Comparison of ENCODE assay signal across 24 mouse cellular contexts in the genomic region with DNA sequence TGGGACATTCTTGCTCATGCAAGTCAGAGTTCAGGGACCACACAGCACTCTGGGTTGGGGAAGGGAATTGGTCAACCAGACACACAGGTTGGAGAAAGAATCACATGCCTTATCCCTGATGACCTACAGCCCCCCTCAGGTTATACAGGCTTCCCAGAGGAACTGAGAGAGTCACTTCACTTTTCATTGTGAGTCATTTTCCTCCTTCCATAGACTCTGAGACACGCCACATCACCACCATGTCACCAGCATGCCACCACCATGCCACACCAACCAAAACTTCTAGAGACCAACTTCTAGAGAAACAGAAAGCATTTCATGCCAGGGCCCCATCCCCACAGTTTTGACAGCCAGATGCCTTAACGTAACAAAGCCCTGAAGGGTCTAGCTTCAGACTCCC. TPM values are rescaled to one million over a fixed set of nuclear protein-coding genes. Genes with fewer than 3 reads are reported as not detected.
DNase-seq lines count a peak whose midpoint lies in the region; ATAC-seq and TF ChIP-seq lines count a peak whose summit lies in the region.
"Had no signal": no experiment of that assay in that cellular context is flagged by ENCODE, and none has a peak within 500 bp of the region (broad histone marks: within the 10 kb centered on the region; RNA-seq: fewer than 3 reads in every experiment).

No protein-coding gene starts in this region.

- peaks cover 20% of the 10 kb centered on the region for H3K4me1 ChIP-seq in kidney, embryonic 14.5 days (ENCODE audit: control insufficient read depth, insufficient read depth, low read length)
- H3K4me1 ChIP-seq in spleen, adult 2 months (ENCODE audit: control insufficient read depth, insufficient read depth, insufficient read length): peaks cover 16% of the 10 kb centered on the region
- H3K4me1 ChIP-seq in liver, postnatal 0 days (ENCODE audit: insufficient read depth): peaks cover 34% of the 10 kb centered on the region

- H3K9ac ChIP-seq in kidney, embryonic 14.5 days (ENCODE audit: low read depth, low read length): no peak overlapping the region
- no peak overlapping the region for H3K9ac ChIP-seq in liver, postnatal 0 days (replicated peaks)
- H3K9ac ChIP-seq: embryonic facial prominence, embryonic 15.5 days; hindbrain, embryonic 12.5 days had no signal

- no peak for DNase-seq in kidney, postnatal 4 days
- no peak for DNase-seq in spleen, adult 2 months (ENCODE audit: low read depth in 1 of 2, low spot score in 2 of 2)
- no peak for DNase-seq in spleen, postnatal 14 days (ENCODE audit: low spot score in 2 of 2)
- DNase-seq in induced T-regulatory cell, adult 2 months (ENCODE audit: low read depth): peak; percentile 16
- no peak for DNase-seq in liver, postnatal 0 days
- DNase-seq in testis, postnatal 10 days (ENCODE audit: low spot score): no peak
- DNase-seq in right cerebral cortex, adult 18-20 months: no peak
- DNase-seq: adrenal gland, postnatal 25 days; cerebellum, adult 9-11 months; gastrocnemius, postnatal 14 days; kidney, adult 8-10 months; lung, postnatal 10 days had no signal

- peak overlapping the region; percentile 65; the same call in 1 of the 2 replicates for H3K27ac ChIP-seq in kidney, embryonic 14.5 days (ENCODE audit: low read depth, low read length)
- H3K27ac ChIP-seq in spleen, adult 2 months (ENCODE audit: insufficient read depth, low read length): peak overlapping the region; percentile 86; the same call in 1 of the 2 replicates
- peak overlapping the region; percentile 44; the same call in 1 of the 2 replicates for H3K27ac ChIP-seq in liver, postnatal 0 days (ENCODE audit: low read depth)
- H3K27ac ChIP-seq: embryonic facial prominence, embryonic 15.5 days; heart, adult 2 months; hindbrain, embryonic 12.5 days; layer of hippocampus, adult 2 months had no signal

- H3K9me3 ChIP-seq in kidney, embryonic 14.5 days (ENCODE audit: control insufficient read depth, low read length): no peaks in the 10 kb centered on the region
- H3K9me3 ChIP-seq in liver, postnatal 0 days (ENCODE audit: low read length): no peaks in the 10 kb centered on the region
- H3K9me3 ChIP-seq: embryonic facial prominence, embryonic 15.5 days; hindbrain, embryonic 12.5 days had no signal

- TF ChIP-seq POLR2A in spleen, adult 2 months (IDR thresholded peaks at IDR 0.05; ENCODE audit: low read depth, low read length): no peak

- no peak for TF ChIP-seq CTCF in spleen, adult 2 months (IDR thresholded peaks at IDR 0.05; ENCODE audit: extremely low read depth, insufficient read depth, insufficient read length, insufficient replicate concordance)
- TF ChIP-seq CTCF in liver, postnatal 0 days (IDR thresholded peaks at IDR 0.05; ENCODE audit: low read depth): no peak

- peaks cover 10% of the 10 kb centered on the region; the same call in 1 of the 2 replicates for H3K27me3 ChIP-seq in kidney, embryonic 14.5 days (ENCODE audit: control insufficient read depth, insufficient read depth, low read length)
- H3K27me3 ChIP-seq in spleen, adult 2 months (ENCODE audit: control insufficient read depth, insufficient read depth, low read length): no peaks in the 10 kb centered on the region
- no peaks in the 10 kb centered on the region for H3K27me3 ChIP-seq in liver, postnatal 0 days (ENCODE audit: insufficient read depth, low read length)

- H3K36me3 ChIP-seq in kidney, embryonic 14.5 days (ENCODE audit: control insufficient read depth, insufficient read depth, low read length): no peaks in the 10 kb centered on the region
- peaks cover 14% of the 10 kb centered on the region for H3K36me3 ChIP-seq in spleen, adult 2 months (ENCODE audit: control insufficient read depth, insufficient read depth, low read length)
- no peaks in the 10 kb centered on the region for H3K36me3 ChIP-seq in liver, postnatal 0 days (replicated peaks; ENCODE audit: insufficient read depth, low read length)
- H3K36me3 ChIP-seq: embryonic facial prominence, embryonic 15.5 days; hindbrain, embryonic 12.5 days had no signal

- WGBS in kidney, embryonic 14.5 days: 94% methylated on average over 2 of the region's 2 CpGs
- WGBS in spleen, adult 2 months: 51% methylated on average over 2 of the region's 2 CpGs
- WGBS in liver, postnatal 0 days (ENCODE audit: insufficient replicate concordance): 56% methylated on average over 2 of the region's 2 CpGs

- H3K4me2 ChIP-seq in kidney, embryonic 14.5 days (replicated peaks; ENCODE audit: low read depth, low read length): no peak overlapping the region
- H3K4me2 ChIP-seq in liver, postnatal 0 days (ENCODE audit: low read depth, low read length): peak overlapping the region; percentile 62
- H3K4me2 ChIP-seq: embryonic facial prominence, embryonic 15.5 days; hindbrain, embryonic 12.5 days had no signal

- TF ChIP-seq EP300 in liver, postnatal 0 days (IDR thresholded peaks at IDR 0.05; ENCODE audit: low read depth): no peak

- H3K4me3 ChIP-seq in kidney, embryonic 14.5 days (ENCODE audit: low read length): no peak overlapping the region
- H3K4me3 ChIP-seq in spleen, adult 2 months (ENCODE audit: extremely low read depth, insufficient read depth, insufficient read length): peak overlapping the region; percentile 65; the same call in 1 of the 2 replicates
- H3K4me3 ChIP-seq in liver, postnatal 0 days (ENCODE audit: low read depth, low read length): peak overlapping the region; percentile 47
- H3K4me3 ChIP-seq: embryonic facial prominence, embryonic 15.5 days; heart, adult 2 months; hindbrain, embryonic 12.5 days; layer of hippocampus, adult 2 months had no signal

- ATAC-seq in kidney, embryonic 14.5 days (ENCODE audit: low FRiP score, low TSS enrichment): no peak
- ATAC-seq in liver, postnatal 0 days: no peak
- ATAC-seq: activated CD4-positive, CD25-positive, alpha-beta regulatory T cell, adult 4 months; forebrain, embryonic 16.5 days had no signal

RNA-seq across cellular contexts. Expression of a gene that starts 1.4 kb away (rescaled TPM):
- 1.7 and 1.9 TPM in 2 replicates for polyA plus RNA-seq in kidney, embryonic 14.5 days (2014; fragmentation: Nextera tagmentation; extraction: Ambion mirVana)
- 37.0 and 41.7 TPM in 2 replicates for polyA plus RNA-seq in spleen, adult 2 months (2012; rRNA removed)
- polyA plus RNA-seq in liver, postnatal 0 days (2015; fragmentation: Nextera tagmentation; extraction: Ambion mirVana): 1.7 and 1.9 TPM in 2 replicates

RNA-seq across cellular contexts. Expression of a gene that starts 18.7 kb away (rescaled TPM):
- polyA plus RNA-seq in kidney, embryonic 14.5 days (2014; fragmentation: Nextera tagmentation; extraction: Ambion mirVana): 18.3 and 22.0 TPM in 2 replicates
- 8.7 and 12.1 TPM in 2 replicates for polyA plus RNA-seq in spleen, adult 2 months (2012; rRNA removed)
- 14.0 and 14.7 TPM in 2 replicates for polyA plus RNA-seq in liver, postnatal 0 days (2015; fragmentation: Nextera tagmentation; extraction: Ambion mirVana)

RNA-seq across cellular contexts. Expression of a gene that starts 23.1 kb away (rescaled TPM):
- polyA plus RNA-seq in kidney, embryonic 14.5 days (2014; fragmentation: Nextera tagmentation; extraction: Ambion mirVana): 0.24 and 0.65 TPM in 2 replicates
- 0.02 and 0.04 TPM in 2 replicates for polyA plus RNA-seq in spleen, adult 2 months (2012; rRNA removed)
- polyA plus RNA-seq in liver, postnatal 0 days (2015; fragmentation: Nextera tagmentation; extraction: Ambion mirVana): 0.02 TPM in 1 of 2 replicates, not detected in the other
- polyA plus RNA-seq: activated CD4-positive, CD25-positive, alpha-beta regulatory T cell, adult 4 months; hindbrain, embryonic 12.5 days; limb, embryonic 11.5 days; midbrain, postnatal 0 days; neural tube, embryonic 14.5 days; stomach, embryonic 14.5 days had no signal

RNA-seq across cellular contexts. Expression of a gene that starts 35.6 kb away (rescaled TPM):
- 0.34 and 0.68 TPM in 2 replicates for polyA plus RNA-seq in kidney, embryonic 14.5 days (2014; fragmentation: Nextera tagmentation; extraction: Ambion mirVana)
- polyA plus RNA-seq in spleen, adult 2 months (2012; rRNA removed): 2.6 and 3.1 TPM in 2 replicates
- polyA plus RNA-seq in liver, postnatal 0 days (2015; fragmentation: Nextera tagmentation; extraction: Ambion mirVana): 0.36 and 0.52 TPM in 2 replicates
- polyA plus RNA-seq: activated CD4-positive, CD25-positive, alpha-beta regulatory T cell, adult 4 months had no signal

RNA-seq across cellular contexts. Expression of a gene that starts 45.7 kb away (rescaled TPM):
- polyA plus RNA-seq in kidney, embryonic 14.5 days (2014; fragmentation: Nextera tagmentation; extraction: Ambion mirVana): not detected in 2 replicates
- 0.28 and 0.36 TPM in 2 replicates for polyA plus RNA-seq in spleen, adult 2 months (2012; rRNA removed)
- polyA plus RNA-seq in liver, postnatal 0 days (2015; fragmentation: Nextera tagmentation; extraction: Ambion mirVana): not detected in 2 replicates
- polyA plus RNA-seq: activated CD4-positive, CD25-positive, alpha-beta regulatory T cell, adult 4 months; forebrain, embryonic 16.5 days; heart, adult 2 months; heart, embryonic 14.5 days; hindbrain, embryonic 12.5 days; limb, embryonic 11.5 days; midbrain, postnatal 0 days; neural tube, embryonic 14.5 days had no signal

Comparison
In these comparisons a context has a peak if more than half of its experiments do, and no peak if none do; other contexts are left out.
1. RNA of a gene that starts 1.4 kb away (polyA plus RNA-seq): 37.0 to 41.7 TPM in spleen, adult 2 months; 1.7 to 1.9 TPM in liver, postnatal 0 days and 1.7 to 1.9 TPM in kidney, embryonic 14.5 days; every median in the first group is over 10 times any median in the second.
2. Peak in every context shown above with its lines, with median percentiles within 50 percentile points of each other: H3K27ac ChIP-seq.